Mouse (Mus musculus): Measurements from ENCODE around the gene Tmem232.
"Not testable (repeated sequence)": the region's sequence is repeated elsewhere in the genome, so short reads cannot be mapped to it uniquely, and the experiment has no call there.

The Tmem232 gene

DNA sequence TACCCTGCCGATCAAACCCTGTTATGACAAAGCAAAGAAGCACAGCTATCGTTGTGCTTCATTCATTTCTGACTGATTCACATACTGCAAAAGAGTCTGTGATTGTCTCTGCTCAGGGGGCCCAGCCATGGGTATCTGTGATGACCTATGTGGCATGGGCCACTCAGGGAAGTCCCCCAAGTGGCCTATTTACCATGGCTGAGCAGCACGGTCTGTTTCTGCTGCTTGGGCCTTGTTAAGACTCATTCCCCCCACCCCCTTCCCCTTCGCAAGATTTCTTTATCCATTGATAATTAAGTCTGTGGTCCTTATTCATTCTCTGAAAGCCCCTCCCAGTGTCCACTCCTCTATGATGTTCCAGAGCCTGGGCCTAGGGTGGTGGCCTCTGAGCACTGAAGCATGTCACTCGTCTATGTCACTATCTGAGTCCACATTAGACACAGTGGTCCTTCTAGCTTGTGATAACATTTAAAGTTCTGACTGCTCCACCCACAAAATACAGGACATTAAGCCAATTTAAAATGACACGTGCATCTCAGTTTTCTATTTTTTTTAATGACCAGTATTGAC lies 315.1 kb downstream of the Tmem232 start:
- DNase-seq (ENCODE audit: low spot score): no peak

DNA sequence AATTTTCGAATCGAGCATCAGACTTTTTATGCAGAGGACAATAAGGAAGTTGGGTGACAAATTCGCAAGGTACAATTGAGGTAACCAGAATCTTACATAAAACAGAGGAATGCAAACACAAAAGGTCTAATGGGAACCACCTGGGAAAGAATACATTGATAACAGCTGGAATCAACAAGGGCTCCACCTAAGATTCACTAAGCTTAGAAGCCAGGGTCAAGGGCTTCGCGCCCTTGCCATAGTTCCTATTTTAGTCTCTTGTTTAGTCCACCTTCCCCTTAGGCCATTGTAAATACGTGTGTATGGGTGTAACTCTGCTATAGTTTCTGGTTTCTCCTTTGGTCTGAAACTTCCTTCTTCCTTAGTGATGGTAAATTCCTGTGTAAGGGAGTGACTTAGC lies 318.9 kb downstream of the Tmem232 start:
- not testable (repeated sequence) for DNase-seq (ENCODE audit: low spot score)

Data from left cerebral cortex, adult 11 months (tissue).